Mouse (Mus musculus): ENCODE data around the gene Cdc42bpg. TPM values are rescaled to one million over a fixed set of nuclear protein-coding genes. Genes with fewer than 3 reads are reported as not detected.

The Cdc42bpg gene
- polyA plus RNA-seq, 1 experiment from 2014 or later = 0.12 TPM

MicroRNAs within 50 kb of the gene (microRNA counts, 519-probe panel; counts per million panel counts)
- microRNA mmu-miR-192 = 188 counts per million, percentile 57 among the panel's probes with 10 or more counts

Small RNA genes within 50 kb of the gene (microRNA-seq; reads per million reads assigned to microRNA genes)
- gene Mir192 (77.2 reads per million, percentile 46 among the genes with 10 or more reads in this experiment), gene Mir194-2 (65.9 reads per million, percentile 44 among the genes with 10 or more reads in this experiment), gene Mir6989 (0.91 reads per million)

Other genes with a start within 250 kb of the Cdc42bpg start
- 82.5 and 84.6 TPM in 2 replicates for gene Mrpl49, start 248.7 kb upstream of the Cdc42bpg start, polyA plus RNA-seq (2016; fragmentation: Nextera tagmentation; extraction: Ambion mirVana)
- gene Fau, start 248.6 kb upstream of the Cdc42bpg start, polyA plus RNA-seq (2016; fragmentation: Nextera tagmentation; extraction: Ambion mirVana) = 831 and 861 TPM in 2 replicates
- gene Znhit2, start 245.3 kb upstream of the Cdc42bpg start, polyA plus RNA-seq (2016; fragmentation: Nextera tagmentation; extraction: Ambion mirVana) = 33.8 and 35.6 TPM in 2 replicates
- 30.3 and 31.4 TPM in 2 replicates for gene Tm7sf2, start 238.1 kb upstream of the Cdc42bpg start, polyA plus RNA-seq (2016; fragmentation: Nextera tagmentation; extraction: Ambion mirVana)
- gene Vps51, start 229.2 kb upstream of the Cdc42bpg start, polyA plus RNA-seq (2016; fragmentation: Nextera tagmentation; extraction: Ambion mirVana) = 70.5 and 71.9 TPM in 2 replicates
- gene Tmem262, start 226.4 kb upstream of the Cdc42bpg start, polyA plus RNA-seq (2016; fragmentation: Nextera tagmentation; extraction: Ambion mirVana) = not detected in 2 replicates
- 2.0 TPM in 2 replicates for gene Gm28374, start 224.2 kb upstream of the Cdc42bpg start, polyA plus RNA-seq (2016; fragmentation: Nextera tagmentation; extraction: Ambion mirVana)
- gene Zfpl1, start 221.5 kb upstream of the Cdc42bpg start, polyA plus RNA-seq (2016; fragmentation: Nextera tagmentation; extraction: Ambion mirVana) = 75.7 and 79.7 TPM in 2 replicates
- 66.2 and 70.1 TPM in 2 replicates for gene Cdca5, start 221.5 kb upstream of the Cdc42bpg start, polyA plus RNA-seq (2016; fragmentation: Nextera tagmentation; extraction: Ambion mirVana)
- 0.41 and 0.56 TPM in 2 replicates for gene AC131692.1, start 212.0 kb upstream of the Cdc42bpg start, polyA plus RNA-seq (2016; fragmentation: Nextera tagmentation; extraction: Ambion mirVana)
- gene Naaladl1, start 200.7 kb upstream of the Cdc42bpg start, polyA plus RNA-seq (2016; fragmentation: Nextera tagmentation; extraction: Ambion mirVana) = 0.87 and 0.89 TPM in 2 replicates
- 66.1 and 67.7 TPM in 2 replicates for gene Sac3d1, start 187.8 kb upstream of the Cdc42bpg start, polyA plus RNA-seq (2016; fragmentation: Nextera tagmentation; extraction: Ambion mirVana)
- 29.1 and 30.2 TPM in 2 replicates for gene Snx15, start 178.2 kb upstream of the Cdc42bpg start, polyA plus RNA-seq (2016; fragmentation: Nextera tagmentation; extraction: Ambion mirVana)
- gene Batf2, start 165.5 kb upstream of the Cdc42bpg start, polyA plus RNA-seq (2016; fragmentation: Nextera tagmentation; extraction: Ambion mirVana) = not detected in 2 replicates
- gene Arl2, start 164.9 kb upstream of the Cdc42bpg start, polyA plus RNA-seq (2016; fragmentation: Nextera tagmentation; extraction: Ambion mirVana) = 111 and 112 TPM in 2 replicates
- gene Majin, start 122.1 kb upstream of the Cdc42bpg start, polyA plus RNA-seq (2016; fragmentation: Nextera tagmentation; extraction: Ambion mirVana) = not detected in 2 replicates
- 0.98 and 1.3 TPM in 2 replicates for gene Gpha2, start 80.1 kb upstream of the Cdc42bpg start, polyA plus RNA-seq (2016; fragmentation: Nextera tagmentation; extraction: Ambion mirVana)
- gene Ppp2r5b, start 70.6 kb upstream of the Cdc42bpg start, polyA plus RNA-seq (2016; fragmentation: Nextera tagmentation; extraction: Ambion mirVana) = 25.5 and 26.3 TPM in 2 replicates
- 12.5 and 13.6 TPM in 2 replicates for gene Atg2a, start 64.8 kb upstream of the Cdc42bpg start, polyA plus RNA-seq (2016; fragmentation: Nextera tagmentation; extraction: Ambion mirVana)
- 81.8 and 83.5 TPM in 2 replicates for gene Ehd1, start 29.7 kb upstream of the Cdc42bpg start, polyA plus RNA-seq (2016; fragmentation: Nextera tagmentation; extraction: Ambion mirVana)
- 122 and 130 TPM in 2 replicates for gene Men1, start 28.5 kb downstream of the Cdc42bpg start, polyA plus RNA-seq (2016; fragmentation: Nextera tagmentation; extraction: Ambion mirVana)
- gene Map4k2, start 34.7 kb downstream of the Cdc42bpg start, polyA plus RNA-seq (2016; fragmentation: Nextera tagmentation; extraction: Ambion mirVana) = 11.0 and 14.0 TPM in 2 replicates
- 185 and 205 TPM in 2 replicates for gene Sf1, start 57.2 kb downstream of the Cdc42bpg start, polyA plus RNA-seq (2016; fragmentation: Nextera tagmentation; extraction: Ambion mirVana)
- gene Pygm, start 77.9 kb downstream of the Cdc42bpg start, polyA plus RNA-seq (2016; fragmentation: Nextera tagmentation; extraction: Ambion mirVana) = 1.1 and 2.2 TPM in 2 replicates
- 14.2 and 18.6 TPM in 2 replicates for gene Rasgrp2, start 92.9 kb downstream of the Cdc42bpg start, polyA plus RNA-seq (2016; fragmentation: Nextera tagmentation; extraction: Ambion mirVana)
- gene Nrxn2, start 112.3 kb downstream of the Cdc42bpg start, polyA plus RNA-seq (2016; fragmentation: Nextera tagmentation; extraction: Ambion mirVana) = 1.9 TPM in 2 replicates
- not detected in 2 replicates for gene Slc22a12, start 236.6 kb downstream of the Cdc42bpg start, polyA plus RNA-seq (2016; fragmentation: Nextera tagmentation; extraction: Ambion mirVana)